Mouse (Mus musculus) heart, embryonic 14.5 days (tissue): ENCODE data around the gene Suz12. TPM values are rescaled to one million over a fixed set of nuclear protein-coding genes. Genes with fewer than 3 reads are reported as not detected.
"Not testable (repeated sequence)": the region's sequence is repeated elsewhere in the genome, so short reads cannot be mapped to it uniquely, and the experiment has no call there.

Experiments used
- ATAC-seq: fragments of 200-750 bp; cut with Nextera tagmentation; 2 replicates; pipeline ENCODE4 v1.8.0; 2017; ENCODE audit warnings: low read depth, moderate TSS enrichment; ENCODE audit not compliant: insufficient number of reproducible peaks, insufficient read depth, low FRiP score
- H3K27ac ChIP-seq, 2 experiments: fragments of 200-500 bp in 1 of 2; fragments of 300-500 bp in 1 of 2; sonication (generic) in 1 of 2; replicated peaks in 1 of 2; 2 replicates each; pipeline ENCODE4 v1.5.1; 2012 to 2014; ENCODE audit warnings: low read depth in 2 of 2, low read length in 2 of 2, control low read depth in 1 of 2, mild to moderate bottlenecking in 1 of 2, mixed read lengths in 1 of 2; ENCODE audit not compliant: control insufficient read depth in 1 of 2, insufficient read depth in 1 of 2
- H3K27me3 ChIP-seq: fragments of 300-500 bp; sonication (generic); 2 replicates; pipeline ENCODE4 v1.6.1; 2014; ENCODE audit warnings: mild to moderate bottlenecking, low read length, control low read depth; ENCODE audit not compliant: control insufficient read depth, insufficient read depth
- H3K36me3 ChIP-seq: fragments of 300-500 bp; sonication (generic); 2 replicates; pipeline ENCODE4 v1.6.1; 2014; ENCODE audit warnings: mild to moderate bottlenecking, control low read depth, low read length, mixed read lengths; ENCODE audit not compliant: control insufficient read depth, insufficient read depth
- H3K4me1 ChIP-seq, 2 experiments: fragments of 200-500 bp in 1 of 2; fragments of 300-500 bp in 1 of 2; sonication (generic) in 1 of 2; 2 replicates each; pipeline ENCODE4 v1.6.1; 2012 to 2014; ENCODE audit warnings: low read length in 2 of 2, control low read depth in 1 of 2, mixed read lengths in 1 of 2; ENCODE audit not compliant: control insufficient read depth in 2 of 2, insufficient read depth in 2 of 2
- H3K4me2 ChIP-seq: fragments of 300-500 bp; sonication (generic); 2 replicates; pipeline ENCODE4 v1.6.1; 2014; ENCODE audit warnings: mild to moderate bottlenecking, low read length
- H3K4me3 ChIP-seq, 2 experiments: fragments of 200-500 bp in 1 of 2; fragments of 300-500 bp in 1 of 2; sonication (generic) in 1 of 2; 2 replicates each; pipeline ENCODE4 v1.5.1; 2012 to 2014; ENCODE audit warnings: low read length in 2 of 2, mild to moderate bottlenecking in 2 of 2, control low read depth in 1 of 2, low read depth in 1 of 2, moderate library complexity in 1 of 2; ENCODE audit not compliant: control insufficient read depth in 1 of 2, insufficient read depth in 1 of 2
- H3K9ac ChIP-seq: fragments of 300-500 bp; sonication (generic); 2 replicates; pipeline ENCODE4 v1.6.1; 2014; ENCODE audit warnings: mild to moderate bottlenecking, low read length
- H3K9me3 ChIP-seq: fragments of 300-500 bp; sonication (generic); 2 replicates; pipeline ENCODE4 v1.6.1; 2016; ENCODE audit warnings: low read length, control low read depth; ENCODE audit not compliant: control insufficient read depth
- WGBS: fragments of 180-500 bp; shearing (Covaris S2); extraction: QIAGEN DNeasy Blood & Tissue Kit; methylation state at CpG from one replicate; pipeline ENCODE4 v1.1.7; 2014; 5-methylcytosine and 5-hydroxymethylcytosine counted together
- polyA plus RNA-seq: library from polyadenylated mRNA; unstranded; fragments of >200 nt; fragmentation: Nextera tagmentation; extraction: Ambion mirVana; gene quantifications from 2 replicates; pipeline ENCODE4 v1.2.1, GENCODE M21; 2014

Gene Suz12
- polyA plus RNA-seq, 1 experiment from 2014 or later = 20.8 TPM

DNA sequence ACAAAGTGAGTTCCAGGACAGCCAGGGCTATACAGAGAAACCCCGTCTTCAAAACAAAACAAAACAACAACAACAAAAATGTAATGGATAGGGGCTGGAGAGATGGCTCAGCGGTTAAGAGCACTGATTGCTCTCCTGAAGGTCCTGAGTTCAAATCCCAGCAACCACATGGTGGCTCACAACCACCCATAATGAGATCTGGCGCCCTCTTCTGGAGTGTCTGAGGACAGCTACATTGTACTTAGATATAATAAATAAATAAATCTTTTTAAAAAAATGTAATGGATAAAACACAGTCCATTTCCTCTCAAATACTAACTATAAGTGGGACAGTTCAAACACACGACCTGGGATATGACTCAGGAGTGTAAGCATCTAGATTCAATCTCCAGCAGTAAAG lies 73.5 kb downstream of the Suz12 start:
- not testable (repeated sequence) for H3K4me3 ChIP-seq, H3K27me3 ChIP-seq, H3K9ac ChIP-seq, ATAC-seq, H3K9me3 ChIP-seq, H3K4me2 ChIP-seq, H3K4me1 ChIP-seq, H3K27ac ChIP-seq
- 85% methylated on average over 4 of the region's 4 CpGs for WGBS
- peaks cover 25% of the 10 kb centered on the region for H3K36me3 ChIP-seq

DNA sequence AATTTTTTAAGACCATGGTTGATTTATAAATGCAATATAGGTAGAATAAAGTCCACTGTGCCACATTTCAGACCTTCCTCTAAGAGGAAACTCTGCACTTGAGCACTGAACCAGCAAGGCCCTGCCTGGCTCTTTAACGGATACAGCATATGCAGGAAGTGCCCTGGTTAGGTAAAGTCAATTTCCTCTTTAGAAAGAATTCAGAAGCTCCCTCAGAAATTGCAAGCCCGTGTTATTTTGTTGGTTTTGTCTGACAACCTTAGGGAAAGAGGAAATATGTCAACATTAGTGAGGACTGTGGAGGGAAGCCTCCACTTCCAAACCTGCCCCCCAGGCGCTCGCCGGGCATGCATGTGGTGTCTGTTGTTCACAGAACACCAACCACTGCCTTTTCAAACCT lies 74.7 kb downstream of the Suz12 start:
- H3K9ac ChIP-seq = no peak overlapping the region
- no peak overlapping the region for H3K4me3 ChIP-seq
- peaks cover 14% of the 10 kb centered on the region for H3K36me3 ChIP-seq
- 79% methylated on average over 5 of the region's 5 CpGs for WGBS
- no peak for ATAC-seq
- H3K27me3 ChIP-seq = no peaks in the 10 kb centered on the region
- H3K9me3 ChIP-seq = no peaks in the 10 kb centered on the region
- no peak overlapping the region for H3K4me2 ChIP-seq
- no peaks in the 10 kb centered on the region for H3K4me1 ChIP-seq
- peak overlapping the region in 1 of 2 experiments; percentile 14; a peak in 1 of 4 replicates for H3K27ac ChIP-seq

DNA sequence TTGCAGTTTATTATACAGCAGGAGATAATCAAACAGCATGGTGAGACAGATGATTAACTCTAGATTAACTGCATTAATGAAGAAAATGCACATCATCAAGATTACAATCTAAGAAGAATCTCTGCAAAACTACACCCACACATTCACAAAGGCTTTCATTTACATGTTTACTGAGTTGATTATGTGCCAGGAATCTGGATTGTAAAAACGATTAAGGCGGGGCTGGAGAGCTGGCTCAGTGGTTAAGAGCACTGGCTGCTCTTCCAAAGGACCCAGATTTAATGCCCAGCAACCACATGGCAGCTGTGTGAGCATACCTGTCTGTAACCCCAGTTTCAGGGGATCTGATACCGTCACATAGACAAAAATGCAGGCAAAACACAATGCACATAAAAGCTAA lies 76.9 kb downstream of the Suz12 start:
- no peak overlapping the region for H3K9ac ChIP-seq
- ATAC-seq = no peak
- no peak overlapping the region for H3K27ac ChIP-seq
- no peaks in the 10 kb centered on the region for H3K27me3 ChIP-seq
- H3K4me1 ChIP-seq = no peaks in the 10 kb centered on the region
- 86% methylated on average over 3 of the region's 3 CpGs for WGBS
- H3K9me3 ChIP-seq = no peaks in the 10 kb centered on the region
- no peak overlapping the region for H3K4me3 ChIP-seq
- H3K36me3 ChIP-seq = no peaks in the 10 kb centered on the region
- H3K4me2 ChIP-seq = no peak overlapping the region

DNA sequence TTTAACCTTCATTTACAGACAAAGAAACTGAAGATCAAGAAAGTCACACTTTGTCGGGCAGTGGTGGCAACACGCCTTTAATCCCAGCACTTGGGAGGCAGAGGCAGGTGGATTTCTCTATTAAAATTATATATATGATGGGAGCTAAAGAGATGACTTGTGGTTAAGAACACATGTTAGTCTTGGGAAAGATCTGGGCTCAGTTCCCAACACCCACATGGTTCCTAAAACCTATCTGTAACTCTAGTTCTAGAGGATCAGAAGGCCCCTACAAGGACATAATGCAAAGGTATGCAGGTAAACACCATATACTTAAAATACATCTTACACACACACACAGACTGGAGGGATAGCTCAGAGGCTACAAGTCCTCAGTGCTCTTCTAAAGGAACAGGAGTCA lies 78.1 kb downstream of the Suz12 start:
- no peak for ATAC-seq
- Histone ChIP-seq H3K9me3 (no peaks in the 10 kb centered on the region), H3K27me3 (no peaks in the 10 kb centered on the region), H3K9ac (no peak overlapping the region), H3K4me2 (no peak overlapping the region), H3K36me3 (no peaks in the 10 kb centered on the region), H3K4me3 (no peak overlapping the region), H3K27ac (no peak overlapping the region), H3K4me1 (no peaks in the 10 kb centered on the region)
- WGBS = 92% methylated on average over 2 of the region's 2 CpGs

DNA sequence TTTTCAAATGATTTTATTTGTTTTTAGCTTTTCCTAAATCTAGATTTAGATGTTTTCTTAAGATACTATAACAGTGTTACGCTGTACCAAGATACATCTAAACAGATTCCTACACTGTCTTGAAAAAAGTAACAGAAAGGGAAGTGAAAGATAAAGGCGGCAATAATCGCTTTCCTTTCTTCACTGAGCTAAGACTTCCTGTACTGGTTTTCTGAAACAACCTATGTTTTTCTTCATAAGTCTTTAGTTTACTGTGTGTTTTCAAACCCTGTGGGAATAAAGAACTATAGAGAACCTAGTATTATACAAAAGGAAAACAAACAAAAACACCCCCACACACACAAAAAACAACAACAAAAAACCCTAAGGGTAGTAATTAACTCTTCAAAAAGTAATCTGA lies 79.5 kb downstream of the Suz12 start:
- Histone ChIP-seq H3K4me3 (no peak overlapping the region), H3K9ac (no peak overlapping the region), H3K9me3 (no peaks in the 10 kb centered on the region), H3K36me3 (0 out of 2 replicates have a peak, but pooled peaks cover 4% of the 10 kb centered on the region), H3K27ac (no peak overlapping the region), H3K4me2 (no peak overlapping the region), H3K27me3 (no peaks in the 10 kb centered on the region), H3K4me1 (no peaks in the 10 kb centered on the region)
- no peak for ATAC-seq
- WGBS = 70% methylated on average over 3 of the region's 3 CpGs

DNA sequence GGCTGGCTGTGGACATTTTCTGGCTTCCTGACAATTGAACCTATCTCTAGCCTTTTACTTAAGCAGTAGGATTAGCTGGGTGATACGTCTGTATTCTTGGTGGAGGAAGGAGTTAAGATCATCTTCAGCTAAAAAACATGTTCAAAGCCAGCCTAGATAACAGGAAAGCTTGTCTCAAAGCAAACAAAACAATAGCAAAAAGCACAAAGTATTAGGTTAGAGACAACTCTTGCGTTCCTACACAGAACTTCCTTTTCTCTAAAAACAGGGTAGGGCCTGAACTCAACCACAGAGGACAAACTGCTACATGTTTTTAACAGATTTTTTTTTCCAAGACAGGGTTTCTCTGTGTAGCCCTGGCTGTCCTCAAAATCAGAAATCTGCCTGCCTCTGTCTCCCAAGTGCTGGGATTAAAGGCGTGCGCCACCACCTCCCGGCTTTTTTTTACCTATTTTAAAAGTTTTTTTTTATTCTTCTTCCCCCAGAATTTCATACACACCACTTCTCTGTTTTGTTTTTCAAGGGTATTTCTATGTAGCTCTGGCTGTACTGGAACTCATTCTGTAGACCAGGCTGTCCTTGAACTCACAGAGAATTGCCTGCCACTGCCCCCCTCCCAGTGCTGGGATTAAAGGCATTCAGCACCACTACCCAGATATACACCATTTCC lies 82.8 kb downstream of the Suz12 start:
- Histone ChIP-seq H3K9me3 (no peaks in the 10 kb centered on the region), H3K4me2 (no peak overlapping the region), H3K4me1 (peaks cover 0 to 6% of the 10 kb centered on the region in 2 experiments; a peak in 1 of 4 replicates), H3K27me3 (no peaks in the 10 kb centered on the region), H3K4me3 (no peak overlapping the region), H3K36me3 (peaks cover 10% of the 10 kb centered on the region), H3K27ac (no peak overlapping the region), H3K9ac (no peak overlapping the region)
- WGBS = 88% methylated on average over 5 of the region's 5 CpGs
- no peak for ATAC-seq

DNA sequence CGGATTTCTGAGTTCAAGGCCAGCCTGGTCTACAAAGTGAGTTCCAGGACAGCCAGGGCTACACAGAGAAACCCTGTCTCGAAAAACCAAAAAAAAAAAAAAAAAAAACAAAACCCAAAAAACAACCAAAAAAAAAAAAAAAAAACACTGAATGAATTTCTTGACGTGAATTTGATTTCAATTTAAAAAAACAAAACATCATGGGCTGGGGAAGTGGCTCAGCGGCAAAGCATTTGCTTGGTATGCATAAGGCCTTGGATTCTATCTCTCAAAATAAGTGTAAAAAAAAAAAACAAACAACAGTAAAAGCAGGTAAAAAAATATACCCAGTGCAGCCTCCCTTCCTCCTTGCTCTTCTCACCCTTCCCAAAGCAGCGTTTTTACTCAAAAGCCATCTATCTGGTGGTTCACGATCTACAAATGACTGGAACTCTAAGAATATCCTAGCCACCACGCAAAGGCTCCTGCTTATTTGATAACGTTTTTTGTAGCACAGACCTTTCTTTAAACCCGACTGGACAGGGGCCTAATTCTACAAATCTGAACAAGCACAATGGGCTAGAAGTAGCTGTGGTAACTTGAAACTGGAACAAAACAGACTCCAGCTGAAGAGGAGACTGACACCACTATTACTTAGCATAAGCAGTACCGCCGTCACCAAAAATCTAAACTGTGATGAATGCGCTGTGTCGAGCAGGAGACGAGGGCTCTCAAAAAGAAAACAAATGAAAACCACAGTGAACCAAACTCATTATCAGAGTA lies 85.1 kb downstream of the Suz12 start:
- Histone ChIP-seq H3K4me2 (no peak overlapping the region), H3K9ac (no peak overlapping the region), H3K4me3 (no peak overlapping the region), H3K27me3 (no peaks in the 10 kb centered on the region), H3K9me3 (no peaks in the 10 kb centered on the region), H3K4me1 (peaks cover 6 to 13% of the 10 kb centered on the region in 2 experiments), H3K27ac (no peak overlapping the region), H3K36me3 (peaks cover 10% of the 10 kb centered on the region)
- ATAC-seq = no peak
- 65% methylated on average over 13 of the region's 14 CpGs for WGBS
